Mouse (Mus musculus): ENCODE results near the gene Zdhhc20. TPM values are rescaled to one million over a fixed set of nuclear protein-coding genes. Genes with fewer than 3 reads are reported as not detected.
A peak's percentile ranks its signal among the peaks of the same experiment; 100 is the strongest.
"Not testable (repeated sequence)": the region's sequence is repeated elsewhere in the genome, so short reads cannot be mapped to it uniquely, and the experiment has no call there.

Gene Zdhhc20
- total RNA-seq, 2 experiments from 2014 or later, result 8.0 to 16.9 TPM

DNA sequence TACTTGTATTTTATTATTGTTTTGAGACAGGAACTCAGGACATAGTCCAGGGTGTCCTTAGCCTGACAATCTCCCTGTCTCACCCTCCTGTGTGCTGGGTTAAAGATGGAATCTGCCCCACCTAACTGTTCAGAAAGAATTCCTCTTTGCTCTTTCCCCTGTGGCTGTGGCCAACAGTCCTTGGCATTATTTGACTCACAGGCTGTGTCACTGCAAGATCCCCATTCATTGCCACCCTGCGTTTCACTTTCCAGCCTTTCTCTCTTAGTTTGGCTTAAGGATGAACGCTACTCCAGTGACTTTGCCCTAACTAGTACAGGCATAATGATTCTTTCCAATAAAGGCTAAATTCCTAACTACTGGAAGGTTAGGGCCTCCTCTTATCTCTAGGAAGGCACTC is 4.3 kb upstream of the Zdhhc20 start:
- ATAC-seq (replicated peaks; ENCODE audit: low FRiP score, poor library complexity, severe bottlenecking), result no peak

DNA sequence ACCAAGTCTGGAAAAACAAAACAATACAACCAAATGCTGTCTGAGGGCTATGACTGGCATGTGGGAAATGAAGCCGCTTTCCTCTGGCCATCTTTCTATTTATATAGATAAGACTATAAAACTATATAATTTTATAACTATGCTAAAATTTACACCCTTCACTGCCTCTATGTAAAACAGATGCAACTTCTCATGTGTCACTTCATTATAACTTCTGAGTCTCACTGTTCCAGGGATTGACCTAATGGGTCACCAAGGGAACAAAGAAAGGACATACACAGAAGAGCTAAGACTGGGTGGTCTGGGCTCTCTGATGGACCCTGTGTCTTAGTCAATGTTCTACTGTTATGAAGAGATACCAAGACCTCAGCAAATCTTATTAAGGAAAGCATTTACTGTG is 2.9 kb upstream of the Zdhhc20 start:
- no peak for ATAC-seq (replicated peaks; ENCODE audit: low FRiP score, poor library complexity, severe bottlenecking)

DNA sequence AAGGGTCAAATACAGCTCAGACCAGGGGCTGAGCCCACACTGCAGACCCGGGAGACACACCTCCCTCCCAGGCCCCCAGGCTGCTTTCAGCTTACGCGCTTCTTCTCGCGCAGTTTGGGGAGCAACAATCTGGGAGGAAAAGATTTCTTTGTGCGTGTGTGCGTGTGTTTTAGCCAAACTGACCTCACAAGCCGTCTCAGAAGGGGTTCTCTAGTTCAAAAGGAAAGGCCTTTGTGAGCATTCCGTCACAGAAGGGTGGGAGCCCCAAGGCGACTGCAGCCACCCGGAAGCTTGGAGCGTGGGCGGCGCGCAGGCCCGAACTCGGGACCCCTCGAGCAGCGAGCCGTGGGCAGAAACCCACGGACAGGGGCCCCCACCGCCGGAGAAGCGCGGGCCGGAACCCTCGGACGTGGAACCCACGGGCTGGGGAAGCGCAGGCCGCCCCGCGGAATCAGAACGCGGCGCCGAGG is 500 bp downstream of the Zdhhc20 start:
- no peak for ATAC-seq (replicated peaks; ENCODE audit: low FRiP score, poor library complexity, severe bottlenecking)

DNA sequence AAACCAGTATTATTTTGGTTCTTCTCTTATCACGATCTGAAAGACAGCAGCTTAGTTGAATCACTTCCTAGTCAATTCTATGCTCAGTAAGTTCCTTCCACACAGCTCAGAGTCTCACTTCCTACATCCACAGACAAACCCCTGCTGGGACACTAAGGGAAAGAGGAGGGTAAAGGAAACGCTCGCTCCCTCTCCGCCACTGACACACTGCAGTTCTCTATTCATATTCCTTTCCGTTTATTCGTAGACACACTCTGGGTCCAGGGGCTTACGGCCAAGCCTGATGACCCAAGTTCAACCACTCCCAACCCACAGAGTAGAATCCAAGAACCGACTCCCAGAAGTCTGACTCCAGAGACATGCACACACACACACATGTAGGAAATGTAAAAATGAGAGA is 2.9 kb downstream of the Zdhhc20 start:
- no peak for ATAC-seq (replicated peaks; ENCODE audit: low FRiP score, poor library complexity, severe bottlenecking)

DNA sequence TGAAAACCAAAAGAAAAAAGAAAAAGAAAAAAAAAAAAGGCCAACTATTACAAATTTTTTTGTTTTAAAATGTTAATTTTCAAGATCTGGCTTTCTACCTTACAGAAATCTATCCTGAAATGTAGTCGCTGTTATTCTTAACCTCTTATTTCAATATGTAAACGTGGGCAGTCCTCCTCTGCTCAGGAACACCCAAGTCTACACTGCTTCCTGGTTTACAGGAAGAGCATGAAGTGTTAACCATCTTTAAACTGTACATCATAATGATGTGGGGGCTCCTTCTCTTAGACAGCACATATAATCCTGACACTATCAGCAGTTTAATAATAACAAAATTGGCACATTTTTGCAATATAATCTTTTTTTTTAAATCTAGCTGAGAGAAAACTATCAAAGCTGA is 4.0 kb downstream of the Zdhhc20 start:
- ATAC-seq (replicated peaks; ENCODE audit: low FRiP score, poor library complexity, severe bottlenecking), result no peak

DNA sequence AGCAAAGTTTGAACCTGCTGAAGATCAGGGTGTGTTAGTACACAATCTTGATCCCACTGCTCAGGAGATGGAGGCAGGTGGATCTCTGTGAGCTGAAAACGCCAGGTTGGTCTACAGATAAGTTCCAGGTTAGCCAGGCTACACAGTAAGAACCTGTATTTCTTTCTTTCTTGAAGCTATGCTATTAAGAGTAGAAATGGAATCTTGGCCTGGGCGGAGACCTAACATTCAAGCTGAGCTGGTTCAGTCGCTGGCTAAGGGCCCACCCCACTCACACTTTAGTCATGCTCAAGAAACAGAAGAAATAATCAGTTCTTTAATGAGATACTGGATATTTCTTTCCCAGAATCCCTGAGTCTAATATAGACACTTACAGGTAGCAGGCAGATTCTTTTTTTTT is 6.7 kb downstream of the Zdhhc20 start:
- no peak for ATAC-seq (replicated peaks; ENCODE audit: low FRiP score, poor library complexity, severe bottlenecking)

DNA sequence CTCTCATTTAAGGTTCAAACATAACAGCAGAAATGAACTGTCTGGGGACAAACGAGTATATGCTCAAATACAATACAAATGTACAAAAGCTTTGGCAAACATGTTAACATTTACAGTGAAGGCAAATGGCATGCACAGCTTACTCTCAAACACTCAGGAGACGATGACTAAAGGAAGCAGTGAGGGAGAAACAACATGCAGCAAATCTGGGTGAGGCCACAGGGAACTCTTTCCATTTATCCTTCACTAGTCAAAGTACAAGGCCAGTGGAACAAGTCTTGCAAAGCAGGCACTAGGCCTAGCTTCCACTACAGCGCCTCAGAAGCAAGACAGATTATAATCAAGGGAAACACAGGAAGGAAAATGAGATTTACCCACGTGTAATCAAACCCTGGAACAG is 7.4 kb downstream of the Zdhhc20 start:
- no peak for ATAC-seq (replicated peaks; ENCODE audit: low FRiP score, poor library complexity, severe bottlenecking)

DNA sequence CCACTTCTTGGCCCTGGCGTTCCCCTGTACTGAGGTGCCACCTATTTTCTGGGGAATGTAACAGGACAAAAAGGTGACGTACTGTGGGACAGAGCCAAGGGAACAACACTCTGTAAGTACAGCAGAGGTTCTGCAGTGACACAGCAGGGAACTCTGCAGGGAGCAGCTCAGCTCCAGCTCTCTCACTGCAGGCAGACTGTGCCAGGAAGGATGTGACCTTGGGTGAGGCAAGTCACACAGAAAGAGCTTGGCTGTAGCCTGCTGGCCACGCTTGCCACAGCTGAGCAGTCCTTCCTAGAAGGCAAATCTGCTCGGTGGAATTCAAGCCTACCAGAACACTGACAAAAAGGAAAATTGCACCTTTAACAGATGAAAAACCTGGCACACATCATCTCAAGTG is 8.3 kb downstream of the Zdhhc20 start:
- no peak for ATAC-seq (replicated peaks; ENCODE audit: low FRiP score, poor library complexity, severe bottlenecking)

DNA sequence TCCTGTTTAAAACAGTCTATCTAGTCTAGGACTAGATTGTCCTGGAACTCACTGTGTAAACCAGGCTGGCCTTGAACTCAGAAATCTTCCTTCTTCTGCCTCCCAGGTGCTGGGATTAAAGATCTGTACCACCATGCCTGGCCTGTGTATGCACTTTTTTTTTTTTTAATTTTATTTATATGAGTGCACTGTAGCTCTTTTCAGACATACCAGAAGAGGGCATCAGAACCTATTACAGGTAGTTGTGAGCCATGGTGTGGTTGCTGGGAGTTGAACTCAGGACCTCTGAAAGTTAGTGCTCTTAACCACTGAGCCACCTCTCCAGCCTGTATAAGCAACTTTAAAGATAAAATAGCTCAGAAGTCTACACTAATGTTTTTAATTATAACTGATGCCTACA is 9.0 kb downstream of the Zdhhc20 start:
- ATAC-seq (replicated peaks; ENCODE audit: low FRiP score, poor library complexity, severe bottlenecking), result no peak

DNA sequence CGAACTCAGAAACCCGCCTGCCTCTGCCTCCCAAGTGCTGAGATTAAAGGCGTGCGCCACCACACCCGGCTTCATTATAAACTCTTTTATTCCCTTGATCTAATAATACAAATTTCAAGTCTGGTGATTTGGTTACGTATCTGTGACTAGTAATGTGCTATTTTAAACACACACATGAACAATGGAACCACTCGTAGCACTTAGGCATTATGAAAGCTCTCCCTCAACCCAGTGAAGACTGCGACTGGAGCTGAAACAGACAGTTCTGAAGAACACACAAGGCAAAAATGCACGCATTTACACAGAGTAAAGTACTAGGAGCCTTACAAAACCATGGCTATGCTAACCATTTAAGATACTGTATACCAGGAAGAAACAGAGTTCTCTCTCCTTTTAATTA is 12.2 kb downstream of the Zdhhc20 start:
- no peak for ATAC-seq (replicated peaks; ENCODE audit: low FRiP score, poor library complexity, severe bottlenecking)

DNA sequence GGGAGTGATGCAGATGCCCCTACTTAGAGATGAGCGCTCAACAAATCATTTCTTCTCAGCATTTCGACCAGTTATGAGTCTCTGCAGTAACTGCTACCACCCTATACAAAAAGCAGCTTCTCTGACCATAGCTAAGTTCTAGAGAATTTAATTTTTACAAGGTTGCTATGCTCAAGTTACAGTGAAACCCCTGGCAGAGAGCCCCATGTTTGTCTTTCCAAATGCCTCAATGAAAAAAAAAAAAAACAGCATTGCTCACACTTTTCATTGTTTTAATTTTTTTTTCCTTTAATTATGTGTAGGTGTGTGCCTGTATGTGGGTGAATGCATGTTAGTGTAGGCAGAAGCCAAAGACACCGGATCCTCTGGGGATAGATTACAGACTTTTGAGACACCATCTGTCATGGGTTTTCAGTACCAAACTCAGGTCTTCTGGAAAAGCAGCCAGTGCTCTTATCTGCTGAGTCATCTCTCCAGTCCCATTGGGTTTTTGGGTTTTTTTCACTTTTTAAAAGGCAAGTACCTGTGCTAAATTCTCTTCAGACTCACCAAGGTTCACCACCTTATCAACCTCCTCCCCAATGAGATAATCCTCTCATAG is 23.3 kb downstream of the Zdhhc20 start:
- ATAC-seq (replicated peaks; ENCODE audit: low FRiP score, poor library complexity, severe bottlenecking), result no peak

DNA sequence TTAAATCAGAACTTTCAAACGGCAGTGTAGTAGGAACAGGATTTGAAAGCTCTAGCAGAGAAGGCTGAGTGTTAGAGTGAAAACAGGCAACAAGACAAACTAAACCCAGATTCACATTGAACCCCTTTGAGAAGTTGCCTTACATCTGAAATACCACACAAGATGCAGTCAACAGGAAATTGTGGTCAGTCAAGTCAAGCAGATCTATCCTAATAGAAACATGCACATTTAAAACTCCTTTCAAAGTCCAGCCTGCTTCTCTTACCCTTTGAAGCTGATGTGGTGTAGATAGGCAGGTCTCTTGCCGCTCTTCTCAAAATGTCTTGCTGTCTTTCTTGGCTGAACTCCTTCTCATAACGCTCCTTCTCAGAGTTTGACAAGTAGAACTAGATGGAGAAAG is 24.8 kb downstream of the Zdhhc20 start:
- ATAC-seq (replicated peaks; ENCODE audit: low FRiP score, poor library complexity, severe bottlenecking), result no peak

DNA sequence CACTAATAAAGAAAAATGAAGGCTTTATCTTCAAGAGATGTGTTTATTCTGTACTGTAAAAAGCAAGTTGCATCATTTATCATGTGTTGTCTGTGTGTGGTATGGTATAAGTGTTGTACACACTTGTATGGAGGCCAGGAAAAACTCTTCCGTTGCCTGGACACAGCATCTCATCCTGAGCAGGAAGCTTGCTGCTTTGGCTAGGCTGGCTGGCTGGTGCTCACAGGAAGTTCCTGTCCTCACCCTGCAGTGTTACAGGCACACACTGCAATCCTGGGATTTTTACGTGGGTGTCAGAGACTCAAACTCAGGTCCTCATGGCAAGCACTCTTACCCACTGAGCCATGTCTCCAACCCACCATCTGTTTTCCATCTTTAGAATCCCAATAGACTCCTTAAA is 26.9 kb downstream of the Zdhhc20 start:
- ATAC-seq (replicated peaks; ENCODE audit: low FRiP score, poor library complexity, severe bottlenecking), result no peak

DNA sequence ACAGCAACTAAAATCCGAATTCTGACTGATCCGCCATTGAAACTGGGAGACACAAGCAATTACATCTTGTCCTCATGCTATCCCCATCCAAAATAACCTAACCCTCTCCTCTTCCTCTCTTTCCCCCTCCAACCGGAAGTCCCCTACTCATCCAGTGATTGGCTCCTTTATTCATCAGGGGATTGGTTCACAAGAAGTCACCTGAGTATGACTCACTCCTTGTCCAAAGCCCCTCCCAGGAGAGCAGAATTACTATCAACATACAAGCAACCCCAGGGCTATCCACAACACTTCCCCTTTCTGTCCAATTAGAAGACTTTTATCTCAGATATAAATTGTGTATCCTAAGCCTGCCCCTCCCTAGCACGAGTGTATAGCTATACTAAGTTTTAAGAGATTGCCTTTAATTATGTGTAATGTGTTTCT is 28.1 kb downstream of the Zdhhc20 start:
- no peak for ATAC-seq (replicated peaks; ENCODE audit: low FRiP score, poor library complexity, severe bottlenecking)

DNA sequence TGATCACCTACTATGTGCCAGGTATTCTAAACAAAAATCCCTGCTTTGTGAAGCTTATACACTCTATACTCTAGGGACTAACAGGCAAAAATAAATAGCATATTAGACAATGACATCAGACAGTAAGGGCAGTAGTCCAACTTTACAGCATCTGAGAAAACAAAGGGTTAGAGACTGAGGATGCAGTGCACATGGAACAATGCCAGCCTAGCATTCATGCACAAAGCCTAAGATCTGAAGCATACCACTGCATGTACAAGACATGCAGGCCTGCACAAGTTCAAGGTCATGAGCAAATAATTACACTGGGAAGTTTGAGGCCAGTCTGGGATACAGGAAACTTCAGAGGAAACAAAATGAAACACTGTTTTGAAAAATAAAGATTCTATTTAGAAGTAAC is 30.6 kb downstream of the Zdhhc20 start:
- ATAC-seq (replicated peaks; ENCODE audit: low FRiP score, poor library complexity, severe bottlenecking), result no peak

DNA sequence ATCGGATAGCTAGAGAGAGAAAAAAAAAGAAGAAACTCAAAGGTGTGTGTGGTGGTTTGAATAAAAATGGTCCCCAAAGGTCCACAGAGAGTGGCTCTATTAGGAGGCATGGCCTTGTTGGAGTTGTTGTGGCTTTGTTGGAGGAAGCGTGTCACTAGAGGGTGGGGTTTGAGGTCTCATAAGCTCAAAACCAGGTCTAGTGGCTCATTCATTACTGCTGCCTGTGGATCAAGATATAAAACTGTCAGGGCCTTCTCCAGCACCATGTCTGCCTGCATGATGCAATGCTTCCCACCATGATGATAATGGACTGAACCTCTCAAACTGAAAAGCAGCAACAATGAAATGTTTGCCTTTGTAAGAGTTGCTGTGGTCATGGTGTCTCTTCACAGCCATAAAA is 31.5 kb downstream of the Zdhhc20 start:
- no peak for ATAC-seq (replicated peaks; ENCODE audit: low FRiP score, poor library complexity, severe bottlenecking)

DNA sequence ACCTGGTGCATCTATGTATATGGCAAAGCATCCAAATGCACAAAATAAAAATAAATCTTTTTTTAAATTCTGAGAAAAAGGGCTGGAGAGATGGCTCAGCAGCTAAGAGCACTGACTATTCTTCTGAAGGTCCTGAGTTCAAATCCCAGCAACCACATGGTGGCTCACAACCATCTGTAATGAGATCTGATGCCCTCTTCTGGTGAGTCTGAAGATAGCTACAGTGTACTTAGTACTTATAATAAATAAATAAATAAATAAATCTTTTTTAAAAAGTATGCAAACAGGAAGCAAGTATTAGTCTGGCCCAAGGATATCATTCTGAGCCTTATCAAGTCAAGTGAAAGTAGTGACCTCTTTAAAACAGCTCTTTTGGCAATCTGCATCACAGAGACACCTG is 34.0 kb downstream of the Zdhhc20 start:
- not testable (repeated sequence) for ATAC-seq (replicated peaks; ENCODE audit: low FRiP score, poor library complexity, severe bottlenecking)

DNA sequence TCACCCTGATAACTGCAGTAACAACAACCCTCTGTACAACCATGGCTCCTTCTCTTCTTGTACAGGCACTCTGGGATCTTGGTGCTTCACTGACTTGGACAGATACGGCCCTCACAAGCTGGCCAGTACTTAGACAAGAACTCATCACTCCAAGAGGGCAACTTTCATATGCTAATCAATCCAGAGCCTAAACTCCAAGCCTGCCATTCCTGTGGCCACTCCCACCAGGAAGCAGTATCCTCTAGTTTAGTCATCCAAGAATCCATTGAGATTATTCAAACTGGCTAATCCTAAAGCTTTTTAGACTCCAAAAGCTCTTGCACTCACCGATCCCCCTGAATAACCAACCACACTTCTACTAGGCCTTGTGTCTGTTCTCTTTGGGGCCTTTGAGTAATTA is 37.1 kb downstream of the Zdhhc20 start:
- ATAC-seq (replicated peaks; ENCODE audit: low FRiP score, poor library complexity, severe bottlenecking), result no peak

DNA sequence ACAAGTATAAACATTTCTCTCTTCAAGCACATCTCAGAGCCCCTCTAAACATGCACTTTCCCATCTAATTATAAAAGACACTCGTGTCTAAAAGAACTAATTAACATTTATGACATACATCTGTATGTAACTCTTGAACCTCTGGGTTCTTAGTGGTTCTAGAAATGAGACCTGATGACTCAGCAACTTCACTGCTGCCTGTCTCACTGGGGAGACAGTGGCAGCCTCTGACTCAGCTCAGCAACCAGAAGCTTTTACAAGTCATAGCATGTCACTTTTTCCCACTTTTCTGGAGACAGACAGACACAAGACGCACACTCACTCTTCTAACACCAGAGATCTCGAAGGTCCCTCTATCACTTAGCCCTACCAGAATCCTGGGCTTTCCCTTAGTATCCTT is 39.7 kb downstream of the Zdhhc20 start:
- no peak for ATAC-seq (replicated peaks; ENCODE audit: low FRiP score, poor library complexity, severe bottlenecking)

DNA sequence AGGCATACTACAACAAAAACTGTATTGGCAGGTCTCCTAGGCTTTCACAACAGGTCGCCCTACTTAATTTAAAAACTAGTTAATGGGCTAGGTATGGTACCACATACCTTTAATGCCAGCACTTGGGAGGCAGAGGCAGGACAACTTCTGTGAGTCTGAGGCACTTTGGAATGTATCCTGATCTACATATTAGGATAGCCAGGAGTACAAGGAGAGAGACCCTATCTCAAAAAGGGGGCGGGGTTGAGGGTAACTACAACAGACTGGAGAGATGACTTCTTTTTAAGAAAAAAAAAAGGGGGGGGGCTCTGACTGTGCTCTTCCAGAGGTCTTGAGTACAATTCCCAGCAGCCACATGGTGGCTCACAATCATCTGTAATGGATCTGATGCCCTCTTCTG is 41.4 kb downstream of the Zdhhc20 start:
- ATAC-seq (replicated peaks; ENCODE audit: low FRiP score, poor library complexity, severe bottlenecking), result no peak

DNA sequence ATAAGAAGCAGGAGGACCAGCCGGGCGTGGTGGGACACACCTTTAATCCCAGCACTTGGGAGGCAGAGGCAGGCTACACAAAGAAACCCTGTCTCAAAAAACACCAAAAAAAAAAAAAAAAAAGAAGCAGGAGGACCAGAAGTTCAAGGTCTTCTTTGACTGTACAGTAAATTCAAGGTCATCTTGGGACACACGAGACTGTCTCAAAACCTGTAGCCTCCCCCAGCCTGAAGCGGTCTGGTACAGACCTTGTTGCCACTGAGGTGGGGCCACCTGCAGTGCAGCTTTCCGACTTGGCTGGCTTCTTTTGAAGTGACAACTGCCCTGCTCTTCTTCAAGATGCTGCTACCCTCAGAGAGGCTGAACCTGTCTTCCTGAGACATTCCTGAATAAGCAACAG is 42.0 kb downstream of the Zdhhc20 start:
- ATAC-seq (replicated peaks; ENCODE audit: low FRiP score, poor library complexity, severe bottlenecking), result not testable (repeated sequence)

DNA sequence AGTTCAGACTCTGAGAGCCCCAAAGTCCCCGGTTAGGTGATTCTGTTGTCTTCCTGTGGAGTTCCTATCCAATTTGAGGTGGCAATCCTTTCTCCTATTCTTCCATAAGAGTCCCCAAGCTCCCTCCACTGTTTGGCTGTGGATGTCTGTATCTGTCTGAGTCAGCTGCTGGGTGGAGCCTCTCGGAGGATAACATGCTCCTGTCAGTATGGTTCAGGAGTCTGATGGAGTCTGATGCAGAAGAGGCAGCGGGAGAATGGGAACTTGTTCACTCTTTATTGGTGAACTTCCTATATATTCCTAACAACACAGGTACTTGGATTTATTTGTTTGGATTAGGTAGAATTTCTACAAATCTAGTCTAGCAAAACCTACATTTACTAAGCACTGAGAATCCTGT is 45.5 kb downstream of the Zdhhc20 start:
- peak; percentile 76 for ATAC-seq (replicated peaks; ENCODE audit: low FRiP score, poor library complexity, severe bottlenecking)
